Mouse (Mus musculus): ENCODE results near the gene Fchsd2.

- TF ChIP-seq CTCF (conservative IDR thresholded peaks at IDR 0.05; ENCODE audit: low read length) = peak; percentile 82
- no peak for TF ChIP-seq POU5F1 (IDR thresholded peaks at IDR 0.05; ENCODE audit: borderline replicate concordance, low read length)
Observed at GRCm38 (mm10) chr7:101288436-101288835, 195.8 kb downstream of the Fchsd2 start.
